Mouse (Mus musculus) liver, embryonic 11.5 days (tissue): ENCODE data around the gene Nat9. TPM values are rescaled to one million over a fixed set of nuclear protein-coding genes. Genes with fewer than 3 reads are reported as not detected.

Experiments
- ATAC-seq: fragments of 200-750 bp; cut with Nextera tagmentation; replicated peaks from 2 replicates; pipeline ENCODE4 v1.8.0; 2017; ENCODE audit warnings: moderate number of reproducible peaks, mild to moderate bottlenecking, moderate TSS enrichment, moderate library complexity; ENCODE audit not compliant: low FRiP score
- DNase-seq: peaks from one replicate; pipeline ENCODE4 v3.0.0-alpha.2; 2017; ENCODE audit warnings: low spot score
- H3K27ac ChIP-seq: fragments of 300-500 bp; sonication (generic); 2 replicates; pipeline ENCODE4 v1.5.1; 2014; ENCODE audit warnings: mild to moderate bottlenecking, low read depth, low read length, control low read depth
- H3K27me3 ChIP-seq: fragments of 300-500 bp; sonication (generic); replicated peaks from 2 replicates; pipeline ENCODE4 v1.6.1; 2014; ENCODE audit warnings: low read length, mixed read lengths; ENCODE audit not compliant: control insufficient read depth, insufficient read depth
- H3K36me3 ChIP-seq: fragments of 300-500 bp; sonication (generic); 2 replicates; pipeline ENCODE4 v1.6.1; 2014; ENCODE audit warnings: mild to moderate bottlenecking, low read length, moderate library complexity, mixed read lengths; ENCODE audit not compliant: control insufficient read depth, insufficient read depth
- H3K4me1 ChIP-seq: fragments of 300-500 bp; sonication (generic); replicated peaks from 2 replicates; pipeline ENCODE4 v1.6.1; 2014; ENCODE audit warnings: low read length, mixed read lengths; ENCODE audit not compliant: control insufficient read depth, insufficient read depth
- H3K4me2 ChIP-seq: fragments of 300-500 bp; sonication (generic); 2 replicates; pipeline ENCODE4 v1.6.1; 2014; ENCODE audit warnings: mild to moderate bottlenecking, control low read depth, moderate library complexity
- H3K4me3 ChIP-seq: fragments of 300-500 bp; sonication (generic); 2 replicates; pipeline ENCODE4 v1.5.1; 2014; ENCODE audit warnings: low read depth, low read length, control low read depth
- H3K9ac ChIP-seq: fragments of 300-500 bp; sonication (generic); 2 replicates; pipeline ENCODE4 v1.6.1; 2014; ENCODE audit warnings: low read depth, low read length, control low read depth
- H3K9me3 ChIP-seq: fragments of 300-500 bp; sonication (generic); 2 replicates; pipeline ENCODE4 v1.6.1; 2016; ENCODE audit warnings: low read length, inconsistent platforms, mixed read lengths; ENCODE audit not compliant: control insufficient read depth
- WGBS: fragments of 180-500 bp; shearing (Covaris S2); extraction: QIAGEN DNeasy Blood & Tissue Kit; methylation state at CpG from one replicate; pipeline ENCODE4 v1.1.7; 2014; 5-methylcytosine and 5-hydroxymethylcytosine counted together
- polyA plus RNA-seq: library from polyadenylated mRNA; unstranded; fragments of >200 nt; fragmentation: Nextera tagmentation; extraction: Ambion mirVana; gene quantifications from 2 replicates; pipeline ENCODE4 v1.2.1, GENCODE M21; 2014

The Nat9 gene
- polyA plus RNA-seq, 1 experiment from 2014 or later, result 20.1 TPM

DNA sequence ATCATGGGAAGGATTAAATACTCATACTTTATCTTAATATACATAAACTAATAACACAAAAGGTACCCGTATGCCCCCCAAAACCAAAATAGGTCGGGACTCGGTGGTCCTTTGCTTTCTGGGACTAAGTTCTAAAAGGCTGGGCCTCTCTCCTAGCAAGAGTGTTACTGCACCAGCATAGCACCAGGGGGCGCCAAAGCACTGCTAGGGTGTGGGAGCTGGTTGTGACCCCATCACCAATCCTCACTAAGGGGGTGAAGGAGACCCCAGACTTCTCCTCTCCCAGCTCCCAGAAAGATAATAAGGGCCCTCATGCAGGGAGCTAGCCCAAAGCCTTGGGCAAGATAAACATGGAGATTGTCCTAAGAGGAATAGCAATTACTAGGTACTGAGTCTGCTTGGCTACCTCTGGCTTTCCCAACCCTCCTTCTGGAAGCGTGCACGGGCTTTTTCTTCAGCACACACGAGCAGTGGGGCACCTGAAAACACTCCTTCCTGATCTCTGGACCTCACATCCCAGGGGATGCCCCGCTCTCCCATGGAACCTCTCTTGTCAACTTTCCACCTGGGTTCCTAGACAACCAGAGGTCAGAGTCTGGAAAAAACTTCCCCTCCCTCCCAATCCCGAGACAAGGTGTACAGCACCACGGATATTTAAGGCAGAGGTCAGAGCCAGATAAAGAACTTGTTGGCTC, 26.6 kb downstream of the Nat9 start:
- DNase-seq (no peak), ATAC-seq (no peak)
- Histone ChIP-seq H3K9me3 (no peaks in the 10 kb centered on the region), H3K4me3 (no peak overlapping the region), H3K9ac (no peak overlapping the region), H3K27ac (no peak overlapping the region), H3K27me3 (no peaks in the 10 kb centered on the region), H3K4me1 (peaks cover 50% of the 10 kb centered on the region), H3K36me3 (no peaks in the 10 kb centered on the region), H3K4me2 (peak overlapping the region; percentile 12)
- 30% methylated on average over 10 of the region's 10 CpGs for WGBS

DNA sequence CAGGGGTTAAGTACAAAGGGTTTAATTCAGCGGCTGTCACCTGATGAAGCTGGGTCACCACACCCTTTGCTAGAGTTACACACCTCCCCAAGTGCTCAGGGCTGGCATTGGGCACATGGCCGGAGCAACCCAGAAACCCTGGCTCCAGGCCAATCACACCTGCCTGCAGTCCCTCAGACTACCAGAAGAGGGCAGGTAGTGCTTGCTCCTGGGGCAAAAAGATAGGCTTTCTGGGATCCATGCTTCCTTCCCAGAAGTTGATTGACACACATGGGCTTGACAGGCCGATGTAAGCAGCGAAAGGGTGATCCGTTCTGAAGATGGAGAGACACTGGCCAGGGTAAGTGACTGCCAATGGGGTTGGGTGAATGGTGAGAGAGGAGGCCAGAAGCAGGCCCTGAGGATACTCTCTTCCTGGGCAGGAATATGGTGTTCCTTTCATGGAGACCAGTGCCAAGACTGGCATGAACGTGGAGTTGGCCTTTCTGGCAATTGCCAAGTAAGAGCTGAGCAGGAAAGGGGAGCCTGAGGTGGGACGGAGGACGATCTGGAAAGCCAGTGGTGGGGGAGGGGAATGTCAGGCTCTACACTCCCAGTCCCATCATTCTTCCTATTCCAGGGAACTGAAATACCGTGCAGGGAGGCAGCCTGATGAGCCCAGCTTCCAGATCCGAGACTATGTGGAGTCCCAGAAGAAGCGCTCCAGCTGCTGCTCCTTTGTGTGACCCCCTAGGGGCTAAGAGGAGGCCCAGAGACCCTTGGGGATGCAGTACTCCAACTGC, 27.5 kb downstream of the Nat9 start:
- Histone ChIP-seq H3K36me3 (no peaks in the 10 kb centered on the region), H3K27me3 (no peaks in the 10 kb centered on the region), H3K9ac (no peak overlapping the region), H3K4me3 (no peak overlapping the region), H3K27ac (no peak overlapping the region), H3K9me3 (no peaks in the 10 kb centered on the region), H3K4me1 (peaks cover 52% of the 10 kb centered on the region), H3K4me2 (no peak overlapping the region)
- DNase-seq, result no peak
- WGBS, result 58% methylated on average over 11 of the region's 11 CpGs
- ATAC-seq, result no peak

DNA sequence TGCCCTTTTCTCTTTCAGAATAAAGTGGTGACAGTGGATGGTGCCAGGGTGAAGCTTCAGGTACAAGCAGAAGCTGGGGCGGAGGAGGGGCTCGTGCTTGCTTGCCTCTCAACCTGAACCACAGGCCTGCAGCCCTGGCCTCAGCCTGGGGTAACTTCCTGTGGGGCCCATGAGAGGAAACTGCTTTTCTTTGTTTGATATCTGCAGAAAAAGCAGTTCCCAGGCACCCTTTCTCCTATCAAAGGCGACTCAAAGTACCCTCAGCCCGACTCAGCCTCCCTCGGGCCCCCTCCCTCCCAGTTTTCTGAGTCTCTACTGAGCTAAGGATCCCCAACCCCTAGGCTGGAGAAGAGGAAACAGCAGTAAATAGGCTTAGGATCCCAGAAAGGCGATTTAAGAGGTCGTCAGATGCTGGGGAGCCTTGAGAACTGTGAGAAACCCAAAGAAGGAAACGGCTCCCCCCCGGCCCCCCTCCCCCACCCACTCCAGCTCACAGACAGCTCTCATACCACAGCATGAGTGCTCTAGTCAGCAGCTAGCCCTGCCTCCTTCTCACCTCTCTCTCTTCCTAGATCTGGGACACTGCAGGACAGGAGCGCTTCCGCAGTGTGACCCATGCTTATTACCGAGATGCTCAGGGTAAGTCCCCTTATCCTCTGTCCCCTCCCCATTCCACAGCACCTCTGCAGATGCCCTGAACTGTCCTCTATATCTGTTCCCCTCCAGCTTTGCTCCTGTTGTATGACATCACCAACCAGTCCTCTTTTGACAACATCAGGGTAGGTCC, 29.5 kb downstream of the Nat9 start:
- peak; percentile 46 for DNase-seq
- no peak; the same call in 1 of the 2 replicates for ATAC-seq
- peaks cover 54% of the 10 kb centered on the region for H3K4me1 ChIP-seq
- peak overlapping the region; percentile 73 for H3K27ac ChIP-seq
- H3K4me3 ChIP-seq, result no peak overlapping the region
- H3K27me3 ChIP-seq, result no peaks in the 10 kb centered on the region
- H3K4me2 ChIP-seq, result peak overlapping the region; percentile 36
- no peaks in the 10 kb centered on the region for H3K9me3 ChIP-seq
- H3K36me3 ChIP-seq, result no peaks in the 10 kb centered on the region
- 13% methylated on average over 12 of the region's 12 CpGs for WGBS
- H3K9ac ChIP-seq, result peak overlapping the region; percentile 15; the same call in 1 of the 2 replicates

DNA sequence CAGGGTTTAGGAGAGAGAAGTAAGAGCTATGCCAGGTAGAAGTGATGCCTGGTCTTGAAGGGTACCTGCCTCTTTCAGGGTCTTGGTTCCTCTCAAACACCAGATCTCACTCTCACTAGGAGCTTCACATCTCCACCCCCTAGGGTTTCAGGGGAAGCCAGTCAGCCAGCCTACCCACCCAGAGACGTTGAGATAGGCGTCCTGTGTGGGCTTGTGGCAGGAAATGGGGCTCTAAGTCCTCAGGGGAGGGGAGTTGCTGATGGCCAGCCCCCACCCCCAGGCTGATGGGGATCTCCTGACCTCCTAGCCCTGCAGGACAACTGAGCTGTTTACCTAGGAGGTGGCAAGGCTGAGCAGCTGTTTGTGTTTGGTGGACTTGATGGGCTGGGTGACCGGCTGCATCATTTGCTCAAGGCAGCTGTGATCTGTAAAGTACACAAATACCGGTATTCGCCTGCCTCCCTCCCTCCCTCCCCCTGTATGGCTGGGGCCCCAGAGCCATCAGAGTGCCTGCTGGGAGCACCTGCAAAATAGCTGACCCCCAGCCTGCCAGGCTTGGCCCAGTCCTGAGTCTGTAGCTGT, 32.5 kb downstream of the Nat9 start:
- H3K4me1 ChIP-seq, result peaks cover 34% of the 10 kb centered on the region
- H3K9ac ChIP-seq, result no peak overlapping the region
- H3K27me3 ChIP-seq, result 0 out of 2 replicates have a peak, but pooled peaks cover 3% of the 10 kb centered on the region
- H3K9me3 ChIP-seq, result no peaks in the 10 kb centered on the region
- H3K27ac ChIP-seq, result no peak overlapping the region
- no peaks in the 10 kb centered on the region for H3K36me3 ChIP-seq
- WGBS, result 4% methylated on average over 5 of the region's 5 CpGs
- H3K4me3 ChIP-seq, result peak overlapping the region; percentile 42
- ATAC-seq (no peak), DNase-seq (no peak)
- peak overlapping the region; percentile 62 for H3K4me2 ChIP-seq

DNA sequence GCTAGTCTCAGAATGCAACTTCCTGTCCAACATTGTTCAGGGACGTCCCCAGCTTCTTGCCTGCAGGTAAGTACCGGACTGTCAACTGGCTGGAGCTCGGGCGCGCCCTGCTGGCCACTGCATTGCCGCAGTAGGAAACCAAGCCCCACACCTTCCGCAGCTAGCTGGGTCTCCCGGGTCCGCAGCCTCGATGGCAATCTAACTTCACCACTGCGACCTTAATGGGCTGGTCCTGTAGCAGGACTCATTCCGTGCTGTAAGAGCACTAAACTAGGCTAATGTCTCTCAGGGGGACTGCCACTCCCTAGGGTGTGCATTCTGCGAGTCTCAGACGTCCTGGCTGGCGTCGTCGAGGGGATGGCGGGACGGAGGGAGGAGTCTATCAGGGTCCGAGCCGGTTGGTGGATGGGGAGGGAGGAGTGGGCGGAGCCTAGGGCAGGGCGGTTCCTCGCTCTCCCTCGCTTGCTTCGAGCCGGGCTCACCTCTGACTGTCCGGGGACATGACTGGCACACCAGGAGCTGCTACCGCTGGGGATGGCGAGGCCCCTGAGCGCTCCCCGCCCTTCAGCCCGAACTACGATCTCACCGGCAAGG, 33.9 kb downstream of the Nat9 start:
- 0 out of 2 replicates have a peak, but pooled peaks cover 3% of the 10 kb centered on the region for H3K27me3 ChIP-seq
- peaks cover 34% of the 10 kb centered on the region for H3K4me1 ChIP-seq
- no peaks in the 10 kb centered on the region for H3K36me3 ChIP-seq
- WGBS, result under 1% methylated on average over 35 of the region's 35 CpGs
- H3K27ac ChIP-seq, result no peak overlapping the region
- peak overlapping the region; percentile 15 for H3K9ac ChIP-seq
- peak; percentile 86 for DNase-seq
- peak overlapping the region; percentile 42 for H3K4me3 ChIP-seq
- peak overlapping the region; percentile 62 for H3K4me2 ChIP-seq
- peak; percentile 82 for ATAC-seq
- no peaks in the 10 kb centered on the region for H3K9me3 ChIP-seq

DNA sequence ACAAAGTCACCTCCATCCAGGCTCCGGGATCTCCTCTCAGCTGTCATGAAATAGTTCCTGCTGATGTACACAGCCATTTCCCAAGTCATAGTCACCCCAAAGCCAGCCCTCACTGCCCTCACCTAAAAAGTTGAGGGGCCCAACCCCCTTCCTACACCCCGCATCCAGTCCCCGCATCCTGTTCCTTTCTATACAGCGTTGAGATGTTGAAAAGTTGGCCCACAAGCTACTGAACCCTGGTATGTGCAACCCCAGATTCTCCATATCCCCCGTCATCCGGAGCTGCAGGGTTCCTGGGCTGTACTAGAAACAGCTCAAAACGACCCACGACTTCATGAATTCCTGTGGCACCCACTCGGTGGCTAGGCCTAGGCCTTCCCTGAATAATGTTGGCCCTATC, 34.6 kb downstream of the Nat9 start:
- Histone ChIP-seq H3K36me3 (no peaks in the 10 kb centered on the region), H3K4me1 (peaks cover 28% of the 10 kb centered on the region), H3K4me3 (no peak overlapping the region), H3K27me3 (0 out of 2 replicates have a peak, but pooled peaks cover 3% of the 10 kb centered on the region), H3K4me2 (no peak overlapping the region), H3K9me3 (no peaks in the 10 kb centered on the region), H3K9ac (no peak overlapping the region), H3K27ac (no peak overlapping the region)
- WGBS, result 77% methylated on average over 9 of the region's 9 CpGs
- DNase-seq (no peak), ATAC-seq (no peak)

DNA sequence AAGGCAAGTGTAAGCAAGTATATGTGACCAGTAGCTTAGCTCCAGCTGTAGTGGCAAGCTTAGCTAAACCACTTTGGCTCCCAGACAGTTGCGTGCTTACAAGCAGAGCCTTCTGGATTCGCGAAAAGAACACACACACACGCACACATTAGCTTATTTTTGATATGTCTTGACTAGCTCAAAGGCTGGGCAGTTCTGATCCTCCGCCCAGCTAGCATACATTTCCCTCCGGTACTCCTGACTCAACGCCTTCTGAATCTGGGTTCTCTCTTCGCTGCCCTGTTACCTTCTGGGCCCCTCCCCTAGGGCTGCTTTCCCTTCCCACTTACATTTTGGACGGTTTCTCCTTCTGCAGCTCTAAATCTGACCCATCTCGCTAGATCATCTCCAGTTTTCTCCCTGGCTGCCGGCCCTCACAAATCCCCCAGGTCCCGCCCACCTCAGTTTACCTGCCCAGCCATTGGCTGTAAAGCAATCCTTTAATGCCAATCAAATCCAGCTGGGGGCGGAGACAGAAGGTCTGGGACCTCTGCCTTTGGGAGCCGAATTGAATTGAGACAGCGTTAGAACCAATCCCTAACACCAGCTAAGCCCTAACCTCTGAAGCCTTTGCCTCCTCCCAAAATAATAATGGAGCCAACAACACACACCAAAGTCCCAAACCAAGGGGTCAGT, 35.8 kb downstream of the Nat9 start:
- Histone ChIP-seq H3K27ac (no peak overlapping the region), H3K4me3 (peak overlapping the region; percentile 25; the same call in 1 of the 2 replicates), H3K27me3 (0 out of 2 replicates have a peak, but pooled peaks cover 3% of the 10 kb centered on the region), H3K4me2 (peak overlapping the region; percentile 61), H3K36me3 (no peaks in the 10 kb centered on the region), H3K9ac (no peak overlapping the region), H3K4me1 (peaks cover 18% of the 10 kb centered on the region), H3K9me3 (no peaks in the 10 kb centered on the region)
- no peak for DNase-seq
- ATAC-seq, result peak; percentile 33; the same call in 1 of the 2 replicates
- WGBS, result 13% methylated on average over 15 of the region's 15 CpGs
